Mouse (Mus musculus) CH12F3 (cell line): ENCODE results near the gene Phf11c.
"Not testable (repeated sequence)": the region's sequence is repeated elsewhere in the genome, so short reads cannot be mapped to it uniquely, and the experiment has no call there.

Experiments used
- in situ Hi-C: fragments of 300-500 bp; cut with MboI; formaldehyde crosslinking; loops from 2 replicates; pipeline ENCODE4 v1.14.3; 2020; ENCODE audit warnings: low sequenced_read_pairs

The Phf11c gene

GRCm38 (mm10) chr14:59395281-59395680 lies at the start of gene Phf11c:
Phf11c (minus strand) TSS chr14:59395381.
- in situ Hi-C loops: no loop called here

- in situ Hi-C loops: no loop called here
These were observed 46.3 kb upstream of the Phf11c start for GRCm38 (mm10) chr14:59441472-59441805.

GRCm38 (mm10) chr14:59440558-59441471 lies 45.6 kb upstream of the Phf11c start, which contains the start of the genes Setdb2 and Cab39l:
Setdb2 (minus strand) TSS chr14:59440884.
Cab39l (plus strand) TSS chr14:59440972.
- in situ Hi-C loops: no loop called here

- in situ Hi-C loops: no loop called here
These were observed 44.9 kb upstream of the Phf11c start for GRCm38 (mm10) chr14:59440039-59440438.

GRCm38 (mm10) chr14:59438505-59438904 lies 43.3 kb upstream of the Phf11c start:
- in situ Hi-C loops: no loop called here

- in situ Hi-C loops: no loop called here
These were observed 42.2 kb upstream of the Phf11c start for GRCm38 (mm10) chr14:59437398-59437797.

- in situ Hi-C loops: no loop called here
These were observed 40.0 kb upstream of the Phf11c start for GRCm38 (mm10) chr14:59435206-59435605.

GRCm38 (mm10) chr14:59433902-59434301 lies 38.7 kb upstream of the Phf11c start:
- in situ Hi-C loops: no loop called here

- in situ Hi-C loops: no loop called here
These were observed 35.4 kb upstream of the Phf11c start for GRCm38 (mm10) chr14:59430556-59430955.

GRCm38 (mm10) chr14:59422912-59423663 lies 27.9 kb upstream of the Phf11c start:
- in situ Hi-C loops: no loop called here

GRCm38 (mm10) chr14:59418171-59418570 lies 23.0 kb upstream of the Phf11c start:
- in situ Hi-C loops: no loop called here

- in situ Hi-C loops: not testable (repeated sequence)
These were observed 19.8 kb upstream of the Phf11c start for GRCm38 (mm10) chr14:59414979-59415378.

GRCm38 (mm10) chr14:59396999-59397398 lies 1.8 kb upstream of the Phf11c start:
- in situ Hi-C loops: no loop called here

GRCm38 (mm10) chr14:59390181-59390580 lies 5.0 kb downstream of the Phf11c start:
- in situ Hi-C loops: not testable (repeated sequence)

GRCm38 (mm10) chr14:59389532-59389931 lies 5.6 kb downstream of the Phf11c start:
- in situ Hi-C loops: no loop called here

GRCm38 (mm10) chr14:59370348-59371068 lies 24.7 kb downstream of the Phf11c start:
- in situ Hi-C loops: no loop called here

GRCm38 (mm10) chr14:59366386-59367105 lies 28.6 kb downstream of the Phf11c start:
- in situ Hi-C loops: no loop called here

GRCm38 (mm10) chr14:59365244-59365644 lies 29.9 kb downstream of the Phf11c start, which contains the start of gene Phf11d:
Phf11d (minus strand) TSS chr14:59365470.
- in situ Hi-C loops: no loop called here

GRCm38 (mm10) chr14:59341189-59341588 lies 54.0 kb downstream of the Phf11c start, which contains the start of gene Phf11b:
Phf11b (minus strand) TSS chr14:59341351.
- in situ Hi-C loops: loop anchor here (25.0 kb wide), 1 partner anchor 221 kb away; no protein-coding TSS in a partner anchor

- in situ Hi-C loops: loop anchor here (25.0 kb wide), 1 partner anchor 223 kb away; no protein-coding TSS in a partner anchor
These were observed 55.6 kb downstream of the Phf11c start for GRCm38 (mm10) chr14:59339541-59339940.
